In the genomic region with DNA sequence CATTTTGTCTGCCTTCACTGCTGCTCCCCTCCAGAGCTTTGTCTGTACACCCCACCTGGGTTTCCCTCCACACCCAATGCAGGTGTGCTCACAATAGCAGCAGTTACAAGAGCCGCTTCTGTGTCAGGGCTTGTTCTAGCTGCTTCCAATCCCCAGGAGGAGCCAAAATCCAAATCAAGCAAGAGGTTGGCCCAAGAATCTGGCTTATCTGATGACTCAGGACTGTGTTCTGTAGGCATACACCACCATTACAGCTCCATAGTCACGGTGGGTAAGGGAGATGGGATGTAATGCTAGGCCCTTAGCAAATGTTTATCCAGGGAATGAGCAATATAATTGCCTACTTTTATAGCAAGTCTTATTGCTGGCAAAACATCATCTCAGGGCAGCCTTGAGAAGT, we compare ENCODE assay signal across 17 mouse cellular contexts. TPM values are rescaled to one million over a fixed set of nuclear protein-coding genes. Genes with fewer than 3 reads are reported as not detected.
"Had no signal": no experiment of that assay in that cellular context is flagged by ENCODE, and none has a peak within 500 bp of the region (broad histone marks: within the 10 kb centered on the region; RNA-seq: fewer than 3 reads in every experiment).

No protein-coding gene starts in this region.

- H3K36me3 ChIP-seq: midbrain, embryonic 12.5 days; midbrain, embryonic 15.5 days; neural tube, embryonic 13.5 days had no signal

- DNase-seq: kidney, adult 2 months; kidney, postnatal 36 days; liver, postnatal 0 days; lung, embryonic 14.5 days; retina, postnatal 1 day; right cerebral cortex, postnatal 25 days; spleen, adult 18-20 months; thymus, postnatal 25 days had no signal

- H3K4me3 ChIP-seq: midbrain, embryonic 12.5 days; midbrain, embryonic 15.5 days; myocyte; neural tube, embryonic 13.5 days had no signal

- H3K4me2 ChIP-seq: liver, embryonic 11.5 days; lung, embryonic 14.5 days; midbrain, embryonic 12.5 days; midbrain, embryonic 15.5 days; neural tube, embryonic 13.5 days had no signal

- H3K9ac ChIP-seq: liver, embryonic 14.5 days; liver, postnatal 0 days; lung, embryonic 14.5 days; midbrain, embryonic 12.5 days; midbrain, embryonic 15.5 days; neural tube, embryonic 13.5 days had no signal

- ATAC-seq: intestine, postnatal 0 days; liver, postnatal 0 days; lung, postnatal 0 days; midbrain, embryonic 15.5 days had no signal

- H3K9me3 ChIP-seq: midbrain, embryonic 12.5 days; midbrain, embryonic 15.5 days; neural tube, embryonic 13.5 days had no signal

- H3K27ac ChIP-seq: kidney, postnatal 0 days; liver, embryonic 14.5 days; midbrain, embryonic 12.5 days; midbrain, embryonic 15.5 days; neural tube, embryonic 13.5 days had no signal

- H3K27me3 ChIP-seq: midbrain, embryonic 15.5 days; neural tube, embryonic 13.5 days had no signal

RNA-seq across cellular contexts. Expression of a gene that starts 31.7 kb away (rescaled TPM):
- polyA plus RNA-seq: neural tube, embryonic 13.5 days had no signal
